Mouse (Mus musculus) macrophage (primary cell): ENCODE results near the gene B4gat1. TPM values are rescaled to one million over a fixed set of nuclear protein-coding genes. Genes with fewer than 3 reads are reported as not detected.

Source experiments
- H3K27ac ChIP-seq: fragments of 350-480 bp; formaldehyde crosslinking; 2 replicates; pipeline ENCODE4 v1.9.0; 2021
- H3K36me3 ChIP-seq: fragments of 350-480 bp; formaldehyde crosslinking; 2 replicates; pipeline ENCODE4 v1.9.0; 2021; ENCODE audit errors: inconsistent target
- H3K4me3 ChIP-seq: fragments of 350-480 bp; formaldehyde crosslinking; 2 replicates; pipeline ENCODE4 v1.9.0; 2021; ENCODE audit errors: inconsistent target
- H3K79me2 ChIP-seq: fragments of 350-480 bp; formaldehyde crosslinking; 2 replicates; pipeline ENCODE4 v1.9.0; 2021; ENCODE audit errors: inconsistent target
- WGBS: methylation state at CpG from one replicate; pipeline ENCODE4 v1.1.7; 2026; ENCODE audit warnings: inconsistent platforms; ENCODE audit not compliant: missing documents; 5-methylcytosine and 5-hydroxymethylcytosine counted together
- polyA plus RNA-seq: library from polyadenylated mRNA; stranded (reverse); fragments of 250-400 nt; gene quantifications from 3 replicates; pipeline ENCODE4 v1.2.4, GENCODE M21; 2018; ENCODE audit warnings: inconsistent platforms

B4gat1 gene
- polyA plus RNA-seq, 1 experiment from 2014 or later = 12.6 TPM

GRCm38 (mm10) chr19:5060365-5061330, 22.0 kb downstream of the B4gat1 start:
- 90% methylated on average over 5 of the region's 5 CpGs for WGBS
- no peak overlapping the region for H3K27ac ChIP-seq
- H3K4me3 ChIP-seq = no peak overlapping the region
- no peaks in the 10 kb centered on the region for H3K79me2 ChIP-seq
- no peaks in the 10 kb centered on the region for H3K36me3 ChIP-seq

GRCm38 (mm10) chr19:5062041-5062440, 23.4 kb downstream of the B4gat1 start:
- Histone ChIP-seq H3K27ac (no peak overlapping the region), H3K4me3 (no peak overlapping the region), H3K79me2 (no peaks in the 10 kb centered on the region), H3K36me3 (no peaks in the 10 kb centered on the region)
- 86% methylated on average over 5 of the region's 5 CpGs for WGBS

GRCm38 (mm10) chr19:5062446-5062845, 23.8 kb downstream of the B4gat1 start:
- WGBS = 97% methylated on average over 6 of the region's 6 CpGs
- H3K4me3 ChIP-seq = no peak overlapping the region
- H3K27ac ChIP-seq = no peak overlapping the region
- H3K36me3 ChIP-seq = no peaks in the 10 kb centered on the region
- H3K79me2 ChIP-seq = no peaks in the 10 kb centered on the region

DNA sequence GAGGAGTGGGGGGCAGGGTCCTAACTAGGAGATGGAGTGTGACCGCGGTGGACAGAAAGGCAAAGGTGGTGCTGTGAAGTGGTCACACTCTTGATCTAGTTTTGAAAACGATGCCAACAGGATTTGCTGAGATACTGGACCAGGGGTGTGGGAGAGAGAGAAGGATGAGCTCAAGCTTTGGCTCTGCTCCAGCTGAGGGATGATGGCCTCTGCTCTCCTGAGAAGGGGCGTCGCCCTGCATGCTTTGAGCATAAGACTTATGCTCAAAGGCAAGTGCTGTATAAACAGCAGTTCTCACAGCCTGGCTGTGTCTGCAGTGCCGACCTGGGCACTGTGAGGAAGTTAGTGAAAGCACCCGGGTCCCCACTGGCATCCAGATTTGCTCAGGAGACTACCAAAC, 26.5 kb downstream of the B4gat1 start:
- Histone ChIP-seq H3K27ac (no peak overlapping the region), H3K4me3 (no peak overlapping the region), H3K79me2 (no peaks in the 10 kb centered on the region), H3K36me3 (no peaks in the 10 kb centered on the region)
- WGBS = 71% methylated on average over 7 of the region's 7 CpGs

- Histone ChIP-seq H3K4me3 (no peak overlapping the region), H3K27ac (no peak overlapping the region), H3K79me2 (no peaks in the 10 kb centered on the region), H3K36me3 (no peaks in the 10 kb centered on the region)
- WGBS = 15% methylated on average over 15 of the region's 15 CpGs
Observed at GRCm38 (mm10) chr19:5067040-5067799, 28.6 kb downstream of the B4gat1 start.

GRCm38 (mm10) chr19:5067867-5068569, 29.4 kb downstream of the B4gat1 start, which contains the start of gene Cd248:
Gene Cd248, plus strand, starts transcription at chr19:5068078.
- H3K27ac ChIP-seq = no peak within 1 kb of the TSS
- H3K36me3 ChIP-seq = no peaks in the 10 kb centered on the region
- H3K4me3 ChIP-seq = no peak within 1 kb of the TSS
- WGBS = 6% methylated on average over 40 of the region's 56 CpGs
- H3K79me2 ChIP-seq = no peaks in the 10 kb centered on the region

- 62% methylated on average over 21 of the region's 21 CpGs for WGBS
- H3K36me3 ChIP-seq = no peaks in the 10 kb centered on the region
- no peaks in the 10 kb centered on the region for H3K79me2 ChIP-seq
- no peak overlapping the region for H3K27ac ChIP-seq
- no peak overlapping the region for H3K4me3 ChIP-seq
Observed at GRCm38 (mm10) chr19:5068570-5069234, 30.1 kb downstream of the B4gat1 start.

- Histone ChIP-seq H3K79me2 (no peaks in the 10 kb centered on the region), H3K4me3 (no peak overlapping the region), H3K36me3 (no peaks in the 10 kb centered on the region), H3K27ac (no peak overlapping the region)
- 85% methylated on average over 5 of the region's 5 CpGs for WGBS
Observed at GRCm38 (mm10) chr19:5069486-5069885, 30.9 kb downstream of the B4gat1 start.

DNA sequence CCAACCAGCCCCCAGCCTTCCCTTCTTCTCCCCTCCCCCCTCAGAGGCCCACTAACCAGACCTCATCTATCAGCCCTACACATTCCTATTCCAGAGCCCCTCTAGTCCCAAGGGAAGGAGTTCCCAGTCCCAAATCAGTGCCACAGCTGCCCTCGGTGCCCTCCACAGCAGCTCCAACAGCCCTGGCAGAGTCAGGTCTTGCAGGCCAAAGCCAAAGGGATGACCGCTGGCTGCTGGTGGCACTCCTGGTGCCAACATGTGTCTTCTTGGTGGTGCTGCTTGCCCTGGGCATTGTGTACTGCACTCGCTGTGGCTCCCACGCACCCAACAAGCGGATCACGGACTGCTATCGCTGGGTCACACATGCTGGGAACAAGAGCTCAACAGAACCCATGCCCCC, 31.4 kb downstream of the B4gat1 start:
- Histone ChIP-seq H3K79me2 (no peaks in the 10 kb centered on the region), H3K36me3 (no peaks in the 10 kb centered on the region), H3K4me3 (no peak overlapping the region), H3K27ac (no peak overlapping the region)
- 93% methylated on average over 7 of the region's 7 CpGs for WGBS

DNA sequence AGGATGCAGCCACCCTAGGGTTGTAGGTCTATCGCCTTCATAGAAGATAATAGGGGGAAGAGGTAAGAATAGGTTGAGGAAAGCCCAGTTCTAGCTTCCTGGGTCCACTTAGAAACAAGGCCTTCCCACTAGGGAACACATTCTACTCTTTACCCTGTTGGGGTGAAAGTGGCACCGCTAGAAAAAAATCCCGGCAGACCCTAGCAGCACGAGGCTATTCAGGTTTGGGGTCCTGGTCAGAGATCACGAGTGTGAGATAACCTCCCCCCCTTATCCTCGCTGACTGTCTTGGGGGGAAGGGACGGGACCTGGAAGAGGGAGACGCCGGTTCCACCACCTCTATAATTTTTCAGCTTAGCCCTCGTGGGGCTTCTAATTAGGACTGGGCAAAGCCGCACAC, 32.5 kb downstream of the B4gat1 start:
- no peak overlapping the region for H3K4me3 ChIP-seq
- no peak overlapping the region for H3K27ac ChIP-seq
- H3K79me2 ChIP-seq = no peaks in the 10 kb centered on the region
- no peaks in the 10 kb centered on the region for H3K36me3 ChIP-seq
- 73% methylated on average over 11 of the region's 11 CpGs for WGBS

DNA sequence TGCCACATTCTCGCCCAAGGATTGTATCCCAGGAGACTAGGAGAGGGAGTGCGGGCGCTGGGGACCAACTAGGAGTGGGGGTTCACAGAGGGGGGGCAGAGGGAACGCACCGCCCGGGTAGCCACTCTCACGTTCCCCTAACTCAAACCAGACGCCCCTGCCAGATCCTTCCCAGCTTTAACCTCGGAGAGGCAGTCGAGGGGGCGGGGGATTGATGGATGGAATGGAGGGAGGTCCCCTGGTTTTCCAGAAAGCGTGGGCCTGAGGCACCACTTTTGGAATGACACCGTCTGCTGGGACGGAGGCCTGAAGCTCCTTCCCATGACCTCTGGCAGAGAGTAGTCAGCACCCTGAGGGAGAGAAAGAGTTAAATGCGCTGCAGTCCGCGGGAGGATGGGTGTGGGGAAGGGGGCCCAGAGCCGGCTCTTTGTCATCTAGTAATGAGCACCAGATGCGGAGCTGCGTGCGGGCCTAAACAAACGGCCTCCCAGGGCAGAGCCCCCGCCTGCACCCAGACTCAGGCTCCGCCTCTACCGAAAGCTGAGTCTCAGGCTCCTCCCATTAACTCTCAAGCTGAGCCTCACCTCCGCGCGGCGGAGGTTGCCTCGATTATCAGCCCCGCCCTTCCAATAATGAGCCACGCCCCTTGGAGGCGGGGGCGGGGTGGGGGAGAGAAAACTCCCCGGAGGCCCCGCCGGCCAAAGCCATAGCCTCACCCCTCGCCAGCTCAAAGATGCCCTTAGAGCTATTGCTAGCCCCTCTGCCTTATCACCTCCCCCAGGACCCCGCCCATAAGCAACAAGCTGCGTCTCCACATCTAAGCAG, 33.1 kb downstream of the B4gat1 start:
- H3K79me2 ChIP-seq = no peaks in the 10 kb centered on the region
- peak overlapping the region; percentile 32 for H3K4me3 ChIP-seq
- WGBS = 12% methylated on average over 40 of the region's 40 CpGs
- no peaks in the 10 kb centered on the region for H3K36me3 ChIP-seq
- H3K27ac ChIP-seq = no peak overlapping the region

- Histone ChIP-seq H3K4me3 (peak overlapping the region; percentile 32), H3K27ac (no peak overlapping the region), H3K36me3 (no peaks in the 10 kb centered on the region), H3K79me2 (no peaks in the 10 kb centered on the region)
- 12% methylated on average over 20 of the region's 20 CpGs for WGBS
Observed at GRCm38 (mm10) chr19:5072389-5073019, 33.9 kb downstream of the B4gat1 start.

DNA sequence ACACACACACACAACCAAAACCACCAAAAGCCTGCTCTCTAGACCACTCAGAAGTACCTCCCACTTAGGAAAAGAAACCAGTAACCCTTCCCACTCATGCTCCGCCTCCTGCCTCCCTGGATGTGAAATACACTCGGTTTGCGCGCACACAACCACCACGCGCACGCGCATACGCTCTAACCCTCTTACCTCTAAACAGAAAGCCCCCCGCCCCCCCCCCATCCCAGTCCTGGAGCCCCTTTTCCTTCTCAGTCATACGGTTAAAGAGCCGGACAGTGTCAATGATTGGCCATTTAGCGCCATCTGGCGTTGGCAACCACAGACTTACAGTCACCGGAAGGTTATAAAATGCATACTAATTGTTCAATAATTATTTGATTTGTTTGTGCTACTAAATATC, 34.4 kb downstream of the B4gat1 start:
- 1% methylated on average over 15 of the region's 15 CpGs for WGBS
- Histone ChIP-seq H3K79me2 (no peaks in the 10 kb centered on the region), H3K4me3 (peak overlapping the region; percentile 32), H3K27ac (no peak overlapping the region), H3K36me3 (no peaks in the 10 kb centered on the region)
